Mouse (Mus musculus) megakaryocyte, embryonic 14.5 days (primary cell): ENCODE data around the gene Lrfn2. TPM values are rescaled to one million over a fixed set of nuclear protein-coding genes. Genes with fewer than 3 reads are reported as not detected.

ENCODE experiments used
- H3K27me3 ChIP-seq: replicated peaks from 2 replicates; pipeline ENCODE3; 2012; ENCODE audit warnings: inconsistent platforms
- H3K36me3 ChIP-seq: replicated peaks from 2 replicates; pipeline ENCODE3; 2012; ENCODE audit warnings: low read length, inconsistent platforms, mixed read lengths
- H3K4me1 ChIP-seq: 2 replicates; pipeline ENCODE4 v1.6.1; 2012; ENCODE audit warnings: inconsistent platforms
- H3K4me3 ChIP-seq: replicated peaks from 2 replicates; pipeline ENCODE3; 2012; ENCODE audit warnings: moderate library complexity, mild to moderate bottlenecking, inconsistent platforms
- H3K9me3 ChIP-seq: 2 replicates; pipeline ENCODE4 v1.6.1; 2012; ENCODE audit warnings: inconsistent platforms
- FLI1 ChIP-seq: IDR thresholded peaks from 2 replicates; pipeline ENCODE4 v1.6.1; 2012; ENCODE audit warnings: low read length, inconsistent platforms, mixed read lengths
- GATA1 ChIP-seq: IDR thresholded peaks from 3 replicates; pipeline ENCODE4 v1.6.1; 2012; ENCODE audit warnings: mixed read lengths, low read length, inconsistent platforms, borderline replicate concordance
- polyA plus RNA-seq: library from polyadenylated mRNA; stranded (reverse); fragments of >175 nt; gene quantifications from 2 replicates; pipeline ENCODE4 v1.2.3, GENCODE M21; 2012; ENCODE audit warnings: low replicate concordance; ENCODE audit not compliant: insufficient read depth

Lrfn2 gene
- polyA plus RNA-seq, 1 experiment, result not detected

GRCm38 (mm10) chr17:49051231-49051630, 119.1 kb downstream of the Lrfn2 start:
- Histone ChIP-seq H3K9me3 (peaks cover 13% of the 10 kb centered on the region; the same call in 1 of the 2 replicates), H3K4me3 (no peak overlapping the region), H3K27me3 (no peaks in the 10 kb centered on the region), H3K4me1 (no peaks in the 10 kb centered on the region), H3K36me3 (no peaks in the 10 kb centered on the region)
- TF ChIP-seq FLI1 (no peak), GATA1 (no peak)

GRCm38 (mm10) chr17:49061141-49061540, 129.0 kb downstream of the Lrfn2 start:
- no peaks in the 10 kb centered on the region for H3K4me1 ChIP-seq
- TF ChIP-seq FLI1 (no peak), GATA1 (no peak)
- H3K36me3 ChIP-seq, result no peaks in the 10 kb centered on the region
- no peaks in the 10 kb centered on the region for H3K27me3 ChIP-seq
- H3K4me3 ChIP-seq, result no peak overlapping the region
- peaks cover 31% of the 10 kb centered on the region for H3K9me3 ChIP-seq

DNA sequence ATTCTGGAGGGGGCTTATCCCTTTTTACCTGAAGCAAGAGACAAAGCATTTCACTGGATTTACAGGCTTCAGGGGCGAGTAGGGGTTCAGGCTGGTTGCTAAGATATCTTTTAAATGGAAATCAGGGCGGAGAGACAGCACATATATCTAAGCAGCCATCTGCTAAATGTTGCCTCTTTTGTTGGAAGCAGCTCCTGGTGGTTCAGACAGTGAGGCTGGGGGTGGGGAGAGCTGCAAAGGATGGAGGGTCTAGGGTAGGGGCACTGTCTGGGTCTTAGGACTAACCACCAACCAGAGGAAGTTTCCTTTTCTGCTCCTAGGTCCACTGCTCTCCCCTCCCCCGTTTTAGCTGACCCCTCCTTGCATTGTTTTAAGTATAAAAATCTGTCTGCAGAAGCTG, 131.6 kb downstream of the Lrfn2 start:
- H3K27me3 ChIP-seq, result no peaks in the 10 kb centered on the region
- no peak overlapping the region for H3K4me3 ChIP-seq
- H3K36me3 ChIP-seq, result no peaks in the 10 kb centered on the region
- no peak for TF ChIP-seq FLI1
- TF ChIP-seq GATA1, result no peak
- no peaks in the 10 kb centered on the region for H3K4me1 ChIP-seq
- peaks cover 12% of the 10 kb centered on the region; the same call in 1 of the 2 replicates for H3K9me3 ChIP-seq

- Histone ChIP-seq H3K4me3 (no peak overlapping the region), H3K36me3 (no peaks in the 10 kb centered on the region), H3K27me3 (no peaks in the 10 kb centered on the region), H3K9me3 (peaks cover 15% of the 10 kb centered on the region; the same call in 1 of the 2 replicates), H3K4me1 (no peaks in the 10 kb centered on the region)
- TF ChIP-seq GATA1 (no peak), FLI1 (no peak)
Observed at GRCm38 (mm10) chr17:49064526-49064925, 132.3 kb downstream of the Lrfn2 start.

GRCm38 (mm10) chr17:49065050-49065449, 132.9 kb downstream of the Lrfn2 start:
- H3K4me3 ChIP-seq, result no peak overlapping the region
- H3K9me3 ChIP-seq, result peaks cover 17% of the 10 kb centered on the region
- no peaks in the 10 kb centered on the region for H3K4me1 ChIP-seq
- no peaks in the 10 kb centered on the region for H3K36me3 ChIP-seq
- TF ChIP-seq GATA1, result no peak
- no peak for TF ChIP-seq FLI1
- no peaks in the 10 kb centered on the region for H3K27me3 ChIP-seq

DNA sequence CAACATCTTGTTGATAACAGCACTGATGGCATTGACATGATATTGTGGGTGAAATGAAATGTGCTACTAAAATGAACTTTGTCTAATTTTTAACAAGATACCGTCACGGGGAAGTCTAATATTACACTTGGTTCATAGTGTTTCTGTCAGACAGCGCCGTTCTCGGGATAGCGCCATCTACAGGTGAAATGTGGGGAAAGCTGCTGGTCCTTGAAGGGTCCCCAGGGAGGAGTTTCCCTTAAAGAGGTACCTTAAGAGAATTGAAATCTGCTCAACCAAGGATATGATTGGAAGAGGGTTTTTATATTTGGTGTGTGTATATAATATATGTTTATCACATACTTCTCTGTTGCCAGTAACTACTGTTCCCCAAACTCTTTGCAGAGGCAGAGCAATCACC, 134.6 kb downstream of the Lrfn2 start:
- Histone ChIP-seq H3K27me3 (no peaks in the 10 kb centered on the region), H3K4me3 (no peak overlapping the region), H3K9me3 (peaks cover 28% of the 10 kb centered on the region), H3K4me1 (no peaks in the 10 kb centered on the region), H3K36me3 (no peaks in the 10 kb centered on the region)
- TF ChIP-seq FLI1 (no peak), GATA1 (no peak)

- Histone ChIP-seq H3K36me3 (no peaks in the 10 kb centered on the region), H3K9me3 (peaks cover 14% of the 10 kb centered on the region; the same call in 1 of the 2 replicates), H3K4me3 (no peak overlapping the region), H3K27me3 (no peaks in the 10 kb centered on the region), H3K4me1 (no peaks in the 10 kb centered on the region)
- TF ChIP-seq GATA1 (no peak), FLI1 (no peak)
Observed at GRCm38 (mm10) chr17:49078168-49078567, 146.0 kb downstream of the Lrfn2 start.

DNA sequence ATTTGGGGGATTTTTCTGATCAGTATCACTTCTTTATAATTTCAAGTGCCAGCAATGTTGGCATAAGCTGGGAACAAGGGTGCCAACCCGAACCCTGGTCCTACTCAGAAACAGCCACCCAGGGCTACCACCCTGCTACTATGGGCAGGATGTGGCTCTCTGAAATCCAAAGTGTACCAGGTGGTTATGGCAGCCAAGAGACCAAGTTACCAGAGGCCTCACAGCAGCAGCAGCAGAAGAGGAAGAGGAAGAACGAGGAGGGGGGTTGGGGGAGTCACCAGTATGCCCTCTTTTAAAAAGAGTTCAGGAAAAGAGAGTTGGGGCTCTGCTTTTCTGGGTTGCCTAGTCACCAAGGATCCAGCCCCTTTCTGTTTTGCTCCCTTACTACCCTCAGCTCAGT, 147.5 kb downstream of the Lrfn2 start:
- Histone ChIP-seq H3K36me3 (no peaks in the 10 kb centered on the region), H3K4me3 (no peak overlapping the region), H3K4me1 (no peaks in the 10 kb centered on the region), H3K9me3 (peaks cover 18% of the 10 kb centered on the region), H3K27me3 (no peaks in the 10 kb centered on the region)
- no peak for TF ChIP-seq FLI1
- no peak for TF ChIP-seq GATA1

- H3K4me1 ChIP-seq, result no peaks in the 10 kb centered on the region
- H3K4me3 ChIP-seq, result no peak overlapping the region
- H3K36me3 ChIP-seq, result no peaks in the 10 kb centered on the region
- peaks cover 15% of the 10 kb centered on the region for H3K9me3 ChIP-seq
- H3K27me3 ChIP-seq, result no peaks in the 10 kb centered on the region
- TF ChIP-seq GATA1, result no peak
- no peak for TF ChIP-seq FLI1
Observed at GRCm38 (mm10) chr17:49083594-49084380, 151.6 kb downstream of the Lrfn2 start.

GRCm38 (mm10) chr17:49085111-49085510, 152.9 kb downstream of the Lrfn2 start:
- H3K36me3 ChIP-seq, result no peaks in the 10 kb centered on the region
- H3K9me3 ChIP-seq, result peaks cover 15% of the 10 kb centered on the region
- H3K4me3 ChIP-seq, result no peak overlapping the region
- TF ChIP-seq GATA1 (no peak), FLI1 (no peak)
- no peaks in the 10 kb centered on the region for H3K4me1 ChIP-seq
- H3K27me3 ChIP-seq, result no peaks in the 10 kb centered on the region
